Mouse (Mus musculus) midbrain, embryonic 13.5 days (tissue): ENCODE results near the gene Akr1cl. TPM values are rescaled to one million over a fixed set of nuclear protein-coding genes. Genes with fewer than 3 reads are reported as not detected.
A peak's percentile ranks its signal among the peaks of the same experiment; 100 is the strongest.

Source experiments
- ATAC-seq: fragments of 200-750 bp; cut with Nextera tagmentation; 2 replicates; pipeline ENCODE4 v1.8.0; 2017; ENCODE audit warnings: mild to moderate bottlenecking, moderate TSS enrichment, moderate library complexity
- H3K27ac ChIP-seq: fragments of 300-500 bp; sonication (generic); 2 replicates; pipeline ENCODE4 v1.5.1; 2015; ENCODE audit warnings: inconsistent platforms, mild to moderate bottlenecking, moderate library complexity
- H3K27me3 ChIP-seq: fragments of 300-500 bp; sonication (generic); 2 replicates; pipeline ENCODE4 v1.6.1; 2015; ENCODE audit warnings: mild to moderate bottlenecking, inconsistent platforms
- H3K36me3 ChIP-seq: fragments of 300-500 bp; sonication (generic); 2 replicates; pipeline ENCODE4 v1.6.1; 2015; ENCODE audit warnings: mild to moderate bottlenecking, inconsistent platforms
- H3K4me1 ChIP-seq: fragments of 300-500 bp; sonication (generic); replicated peaks from 2 replicates; pipeline ENCODE4 v1.6.1; 2015; ENCODE audit warnings: inconsistent platforms
- H3K4me2 ChIP-seq: fragments of 300-500 bp; sonication (generic); replicated peaks from 2 replicates; pipeline ENCODE4 v1.6.1; 2015; ENCODE audit warnings: moderate library complexity, mild to moderate bottlenecking, inconsistent platforms
- H3K4me3 ChIP-seq: fragments of 300-500 bp; sonication (generic); replicated peaks from 2 replicates; pipeline ENCODE4 v1.5.1; 2015; ENCODE audit warnings: mild to moderate bottlenecking, inconsistent platforms
- H3K9ac ChIP-seq: fragments of 300-500 bp; sonication (generic); replicated peaks from 2 replicates; pipeline ENCODE4 v1.6.1; 2015; ENCODE audit warnings: mild to moderate bottlenecking, inconsistent platforms
- H3K9me3 ChIP-seq: fragments of 300-500 bp; sonication (generic); 2 replicates; pipeline ENCODE4 v1.6.1; 2016; ENCODE audit warnings: mild to moderate bottlenecking, inconsistent platforms
- WGBS: fragments of 180-500 bp; shearing (Covaris S2); methylation state at CpG from one replicate; pipeline ENCODE4 v1.1.7; 2015; 5-methylcytosine and 5-hydroxymethylcytosine counted together
- polyA plus RNA-seq: library from polyadenylated mRNA; unstranded; fragments of >200 nt; fragmentation: Nextera tagmentation; extraction: Ambion mirVana; gene quantifications from 2 replicates; pipeline ENCODE4 v1.2.1, GENCODE M21; 2015

Gene Akr1cl
- polyA plus RNA-seq, 1 experiment from 2014 or later: 0.36 TPM

GRCm38 (mm10) chr1:64986120-64986519 lies 46.4 kb downstream of the Akr1cl start:
- no peaks in the 10 kb centered on the region for H3K36me3 ChIP-seq
- no peak overlapping the region for H3K4me2 ChIP-seq
- no peak overlapping the region for H3K9ac ChIP-seq
- H3K4me3 ChIP-seq: no peak overlapping the region
- H3K27ac ChIP-seq: no peak overlapping the region
- H3K9me3 ChIP-seq: no peaks in the 10 kb centered on the region
- no peaks in the 10 kb centered on the region for H3K4me1 ChIP-seq
- 0 out of 2 replicates have a peak, but pooled peaks have one; percentile 50 for ATAC-seq
- no peaks in the 10 kb centered on the region for H3K27me3 ChIP-seq
- 40% methylated on average over 7 of the region's 7 CpGs for WGBS

DNA sequence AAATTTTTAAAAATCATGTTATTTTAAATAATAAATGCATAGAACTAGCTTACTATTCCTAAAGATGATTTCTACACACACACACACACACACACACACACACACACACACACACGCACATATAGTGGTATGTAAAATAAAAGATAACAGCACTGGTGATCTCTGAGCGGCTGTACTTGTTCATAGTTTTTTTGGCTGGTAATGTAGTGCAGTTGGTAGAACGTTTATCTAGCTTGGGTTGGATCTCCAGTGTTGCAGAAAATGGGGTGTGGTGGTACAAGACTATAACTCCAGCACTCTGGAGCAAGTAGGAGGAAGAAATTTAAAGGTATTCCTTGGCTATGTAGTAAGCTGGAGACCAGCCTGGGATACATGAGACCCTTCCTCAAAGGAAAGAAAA lies 49.3 kb downstream of the Akr1cl start:
- WGBS: 83% methylated on average over 3 of the region's 3 CpGs
- ATAC-seq: no peak
- no peak overlapping the region for H3K4me2 ChIP-seq
- H3K4me3 ChIP-seq: no peak overlapping the region
- no peak overlapping the region for H3K9ac ChIP-seq
- no peak overlapping the region for H3K27ac ChIP-seq
- no peaks in the 10 kb centered on the region for H3K27me3 ChIP-seq
- H3K9me3 ChIP-seq: no peaks in the 10 kb centered on the region
- peaks cover 4% of the 10 kb centered on the region for H3K4me1 ChIP-seq
- no peaks in the 10 kb centered on the region for H3K36me3 ChIP-seq

DNA sequence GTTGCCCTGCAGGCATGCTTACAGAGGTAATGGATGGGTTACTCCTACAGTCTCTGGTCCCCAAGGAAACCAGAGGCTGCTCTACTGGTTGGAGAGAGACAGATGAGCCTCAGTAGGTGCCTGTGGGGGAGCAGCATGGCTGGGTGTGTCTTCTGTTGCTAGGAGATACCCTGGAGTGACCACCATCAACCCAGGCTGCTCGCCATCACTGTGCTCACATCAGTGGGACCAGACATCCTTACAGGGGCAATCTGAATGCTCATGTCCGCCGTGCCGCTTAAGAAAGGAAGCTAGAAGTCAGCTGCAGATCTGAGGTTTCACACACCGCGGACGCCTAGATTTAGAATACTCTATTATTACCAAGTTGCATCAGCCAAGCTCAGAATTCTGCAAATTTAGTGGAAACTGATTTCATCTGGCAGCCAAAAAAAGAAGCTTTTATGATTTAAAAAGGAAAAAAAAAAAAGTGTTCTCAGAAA lies 54.2 kb downstream of the Akr1cl start:
- Histone ChIP-seq H3K4me3 (no peak overlapping the region), H3K27ac (peak overlapping the region; percentile 44; the same call in 1 of the 2 replicates), H3K9ac (no peak overlapping the region), H3K36me3 (no peaks in the 10 kb centered on the region), H3K9me3 (no peaks in the 10 kb centered on the region), H3K4me2 (no peak overlapping the region), H3K4me1 (peaks cover 23% of the 10 kb centered on the region), H3K27me3 (peaks cover 3% of the 10 kb centered on the region; the same call in 1 of the 2 replicates)
- 72% methylated on average over 7 of the region's 7 CpGs for WGBS
- peak; percentile 65 for ATAC-seq

- H3K4me3 ChIP-seq: no peak overlapping the region
- peak overlapping the region; percentile 12; the same call in 1 of the 2 replicates for H3K27ac ChIP-seq
- H3K4me1 ChIP-seq: peaks cover 23% of the 10 kb centered on the region
- peak; percentile 85 for ATAC-seq
- no peaks in the 10 kb centered on the region for H3K36me3 ChIP-seq
- H3K27me3 ChIP-seq: peaks cover 6% of the 10 kb centered on the region; the same call in 1 of the 2 replicates
- H3K4me2 ChIP-seq: peak overlapping the region; percentile 29
- no peaks in the 10 kb centered on the region for H3K9me3 ChIP-seq
- 5% methylated on average over 7 of the region's 7 CpGs for WGBS
- no peak overlapping the region for H3K9ac ChIP-seq
Observed at GRCm38 (mm10) chr1:64975346-64975745, 57.2 kb downstream of the Akr1cl start.

DNA sequence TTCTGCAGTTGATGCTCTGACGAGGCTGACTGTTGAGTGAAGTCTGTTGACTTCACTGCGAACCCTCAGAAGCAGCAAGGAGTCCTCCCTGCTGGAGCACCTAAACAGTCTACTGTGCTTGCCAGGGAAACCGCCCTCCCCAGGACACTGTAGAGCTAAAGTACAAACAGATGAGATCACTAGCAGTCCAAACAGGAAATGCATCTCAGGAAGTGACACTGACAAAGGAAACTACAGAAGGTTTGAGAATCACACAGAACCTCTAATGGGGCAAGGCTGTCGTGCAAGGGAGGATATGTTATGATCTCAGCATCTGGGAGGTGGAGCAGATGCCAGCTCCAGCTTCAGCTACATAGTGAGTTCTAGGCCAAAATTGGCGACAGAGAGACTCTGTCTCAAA lies 61.9 kb downstream of the Akr1cl start:
- Histone ChIP-seq H3K4me1 (peaks cover 13% of the 10 kb centered on the region), H3K4me2 (no peak overlapping the region), H3K27ac (no peak overlapping the region), H3K4me3 (no peak overlapping the region), H3K36me3 (no peaks in the 10 kb centered on the region), H3K9me3 (no peaks in the 10 kb centered on the region), H3K9ac (no peak overlapping the region), H3K27me3 (peaks cover 6% of the 10 kb centered on the region; the same call in 1 of the 2 replicates)
- WGBS: 77% methylated on average over 5 of the region's 5 CpGs
- no peak for ATAC-seq

Other genes with a start within 250 kb of the Akr1cl start
- gene Plekhm3, start 75.9 kb downstream of the Akr1cl start, polyA plus RNA-seq: 10.3 and 11.8 TPM in 2 replicates
- gene Cryge, start 18.4 kb upstream of the Akr1cl start, polyA plus RNA-seq: not detected in 2 replicates
- not detected in 2 replicates for gene Crygd, start 30.7 kb upstream of the Akr1cl start, polyA plus RNA-seq
- not detected in 2 replicates for gene Crygc, start 40.9 kb upstream of the Akr1cl start, polyA plus RNA-seq
- gene Crygb, start 49.5 kb upstream of the Akr1cl start, polyA plus RNA-seq: 0.30 TPM in 1 of 2 replicates, not detected in the other
- gene Cryga, start 70.6 kb upstream of the Akr1cl start, polyA plus RNA-seq: not detected in 2 replicates
- gene Gm28845, start 86.8 kb upstream of the Akr1cl start, polyA plus RNA-seq: not detected in 2 replicates
- 0.26 and 0.27 TPM in 2 replicates for gene D630023F18Rik, start 90.5 kb upstream of the Akr1cl start, polyA plus RNA-seq
- 517 and 568 TPM in 2 replicates for gene Idh1, start 153.7 kb upstream of the Akr1cl start, polyA plus RNA-seq
- gene Pikfyve, start 153.9 kb upstream of the Akr1cl start, polyA plus RNA-seq: 14.4 and 16.2 TPM in 2 replicates
- 0.34 and 0.45 TPM in 2 replicates for gene Pth2r, start 249.3 kb upstream of the Akr1cl start, polyA plus RNA-seq